Mouse (Mus musculus) cerebellum, adult 2 months (tissue): ENCODE measurements at regions not wholly inside any gene's neighbourhood (a gene's known extent, or its start where the extent isn't known, plus 50 kb on each side); places are given as distances from the start of the nearest gene placed in this dataset.

Source experiments
- CTCF ChIP-seq: fragments of 200-500 bp; IDR thresholded peaks from 2 replicates; pipeline ENCODE4 v1.5.1; 2011; ENCODE audit warnings: low read depth, mild to moderate bottlenecking, control low read depth, low read length, moderate library complexity, borderline replicate concordance; ENCODE audit not compliant: insufficient read depth
- POLR2A ChIP-seq: fragments of 200-500 bp; IDR thresholded peaks from 2 replicates; pipeline ENCODE4 v1.6.1; 2011; ENCODE audit warnings: low read length, control low read depth, borderline replicate concordance; ENCODE audit not compliant: insufficient read depth

GRCm38 (mm10) chr10:102892373-102892772 lies 137.6 kb downstream of the Alx1 start:
- no peak for TF ChIP-seq CTCF
- no peak for TF ChIP-seq POLR2A
